Mouse (Mus musculus) stomach, embryonic 15.5 days (tissue): ENCODE measurements around the gene Fstl5. TPM values are rescaled to one million over a fixed set of nuclear protein-coding genes. Genes with fewer than 3 reads are reported as not detected.

ENCODE experiments used
- polyA plus RNA-seq: library from polyadenylated mRNA; unstranded; fragments of >200 nt; fragmentation: Nextera tagmentation; extraction: Ambion mirVana; gene quantifications from 2 replicates; pipeline ENCODE4 v1.2.1, GENCODE M21; 2015

Gene Fstl5
- polyA plus RNA-seq, 1 experiment from 2014 or later: 4.6 TPM

Other genes starting within 250 kb of the Fstl5 start
- gene Golim4, start 117.3 kb upstream of the Fstl5 start, polyA plus RNA-seq: 64.0 and 64.5 TPM in 2 replicates